Mouse (Mus musculus) myocyte (in vitro differentiated cells): Measurements from ENCODE around the gene Rxfp4.

Experiments
- E2F4 ChIP-seq: IDR thresholded peaks from one replicate; pipeline ENCODE4 v1.6.1; 2011; ENCODE audit warnings: mild to moderate bottlenecking, control low read depth, moderate library complexity; ENCODE audit not compliant: insufficient read depth
- MAX ChIP-seq: IDR thresholded peaks from one replicate; pipeline ENCODE4 v1.6.1; 2011; ENCODE audit warnings: low read depth, mild to moderate bottlenecking, control low read depth
- MYOD1 ChIP-seq, 3 experiments: IDR thresholded peaks; one replicate each; pipeline ENCODE4 v1.6.1; 2011; ENCODE audit warnings: control low read depth in 2 of 3, low read depth in 2 of 3, mild to moderate bottlenecking in 2 of 3, moderate library complexity in 1 of 3; ENCODE audit not compliant: insufficient read length in 2 of 3, control insufficient read depth in 1 of 3
- POLR2A ChIP-seq: IDR thresholded peaks from one replicate; pipeline ENCODE4 v1.6.1; 2011; ENCODE audit warnings: low read depth, mild to moderate bottlenecking, control low read depth, moderate library complexity; ENCODE audit not compliant: insufficient read length
- POLR2AphosphoS2 ChIP-seq: IDR thresholded peaks from one replicate; pipeline ENCODE4 v1.6.1; 2011; ENCODE audit warnings: low read depth, control low read depth; ENCODE audit not compliant: insufficient read length
- REST ChIP-seq: IDR thresholded peaks from one replicate; pipeline ENCODE4 v1.6.1; 2011; ENCODE audit warnings: mild to moderate bottlenecking, control low read depth, moderate library complexity; ENCODE audit not compliant: insufficient read depth, insufficient read length
- TCF12 ChIP-seq: IDR thresholded peaks from one replicate; pipeline ENCODE4 v1.6.1; 2011; ENCODE audit warnings: mild to moderate bottlenecking, control low read depth; ENCODE audit not compliant: poor library complexity, insufficient read depth, severe bottlenecking
- TCF3 ChIP-seq: IDR thresholded peaks from one replicate; pipeline ENCODE4 v1.6.1; 2011; ENCODE audit warnings: low read depth, control low read depth; ENCODE audit not compliant: insufficient read length
- USF1 ChIP-seq: IDR thresholded peaks from one replicate; pipeline ENCODE4 v1.6.1; 2011; ENCODE audit warnings: low read depth, mild to moderate bottlenecking, control low read depth, moderate library complexity

- TF ChIP-seq MYOD1 (IDR thresholded peaks at IDR 0.05; ENCODE audit: control insufficient read depth in 1 of 3, insufficient read length in 2 of 3, low read depth in 2 of 3): no peak
- TF ChIP-seq USF1: no peak
- no peak for TF ChIP-seq TCF3
- no peak for TF ChIP-seq POLR2AphosphoS2
- TF ChIP-seq POLR2A: no peak
- no peak for TF ChIP-seq MAX
- TF ChIP-seq TCF12: no peak
- TF ChIP-seq E2F4: no peak
- TF ChIP-seq REST: no peak
Observed at GRCm38 (mm10) chr3:88698051-88698450, 45.1 kb upstream of the Rxfp4 start.
